Mouse (Mus musculus): ENCODE data around the gene Per2. TPM values are rescaled to one million over a fixed set of nuclear protein-coding genes. Genes with fewer than 3 reads are reported as not detected.

The Per2 gene
- polyA plus RNA-seq (2015; fragmentation: Nextera tagmentation; extraction: Ambion mirVana) = 2.7 and 3.1 TPM in 2 replicates

GRCm38 (mm10) chr1:91459059-91459809, at the start of gene Per2:
Per2 (minus strand) TSS chr1:91459324.
- Histone ChIP-seq H3K27ac (replicated peaks) (peak within 1 kb of the TSS; percentile 58), H3K27me3 (replicated peaks) (no peaks in the 10 kb centered on the region), H3K9ac (peak within 1 kb of the TSS; percentile 88), H3K9me3 (no peaks in the 10 kb centered on the region), H3K4me1 (peaks cover 59% of the 10 kb centered on the region), H3K4me3 (peak within 1 kb of the TSS; percentile 81), H3K36me3 (no peaks in the 10 kb centered on the region), H3K4me2 (peak within 1 kb of the TSS; percentile 92)
- peak; percentile 92 for ATAC-seq (ENCODE audit: extremely low read depth, insufficient number of reproducible peaks, low FRiP score, low TSS enrichment)
- under 1% methylated on average over 91 of the region's 91 CpGs for whole genome bisulfite sequencing

DNA sequence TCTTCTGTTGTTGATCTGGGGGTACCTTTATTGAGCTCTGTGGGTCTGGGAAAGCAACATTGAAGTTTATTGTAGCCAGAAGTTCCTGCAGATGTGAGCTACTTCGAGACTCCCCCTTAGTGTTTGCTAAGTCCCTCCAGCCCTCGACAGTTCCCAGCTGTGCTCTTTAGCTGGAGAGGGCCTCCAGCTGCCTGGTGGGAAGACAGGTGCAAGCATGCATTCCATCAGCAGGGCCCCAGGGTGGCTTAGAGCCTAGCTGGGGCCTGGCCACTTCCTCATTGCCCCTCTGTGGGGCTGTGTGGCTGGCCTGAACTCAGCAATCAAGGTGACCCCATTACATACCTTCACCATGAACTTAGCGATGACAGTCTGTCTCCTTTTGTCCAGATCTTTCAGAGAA, 45.5 kb upstream of the Per2 start:
- Histone ChIP-seq H3K4me3 (no peak overlapping the region), H3K9me3 (no peaks in the 10 kb centered on the region), H3K27me3 (replicated peaks) (no peaks in the 10 kb centered on the region), H3K4me2 (no peak overlapping the region), H3K36me3 (peaks cover 75% of the 10 kb centered on the region), H3K4me1 (0 out of 2 replicates have a peak, but pooled peaks cover 7% of the 10 kb centered on the region), H3K27ac (replicated peaks) (no peak overlapping the region), H3K9ac (0 out of 2 replicates have a peak overlapping the region, but pooled peaks have one; percentile 21)
- 54% methylated on average over 3 of the region's 3 CpGs for WGBS
- ATAC-seq (ENCODE audit: extremely low read depth, insufficient number of reproducible peaks, low FRiP score, low TSS enrichment) = no peak

DNA sequence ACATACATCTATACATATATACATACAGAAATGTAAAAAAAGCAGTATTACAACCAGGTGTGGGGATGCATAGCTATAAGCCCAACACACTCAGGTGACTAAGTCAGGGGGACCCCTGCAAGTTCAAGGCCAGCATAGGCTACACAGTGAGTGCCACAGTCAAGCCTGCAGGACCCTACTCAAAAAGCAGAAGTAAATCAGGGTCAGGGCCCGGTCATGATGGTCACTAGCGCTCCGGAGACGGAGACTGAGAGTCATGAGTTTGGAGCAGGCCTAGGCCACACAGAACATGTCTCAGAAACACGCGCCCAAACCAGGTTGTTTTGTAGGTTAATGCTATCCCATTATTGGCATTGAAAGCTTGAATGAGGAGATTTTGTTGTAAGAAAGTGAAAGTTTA, 39.5 kb upstream of the Per2 start:
- Histone ChIP-seq H3K4me1 (peaks cover 19% of the 10 kb centered on the region), H3K9me3 (no peaks in the 10 kb centered on the region), H3K27ac (replicated peaks) (no peak overlapping the region), H3K4me2 (no peak overlapping the region), H3K36me3 (peaks cover 36% of the 10 kb centered on the region), H3K27me3 (replicated peaks) (no peaks in the 10 kb centered on the region), H3K4me3 (no peak overlapping the region), H3K9ac (no peak overlapping the region)
- 92% methylated on average over 6 of the region's 6 CpGs for WGBS
- no peak for ATAC-seq (ENCODE audit: extremely low read depth, insufficient number of reproducible peaks, low FRiP score, low TSS enrichment)

- H3K9ac ChIP-seq = peak overlapping the region; percentile 88
- ATAC-seq (ENCODE audit: extremely low read depth, insufficient number of reproducible peaks, low FRiP score, low TSS enrichment) = no peak
- H3K27ac ChIP-seq (replicated peaks) = no peak overlapping the region
- WGBS = 34% methylated on average over 5 of the region's 5 CpGs
- no peaks in the 10 kb centered on the region for H3K9me3 ChIP-seq
- H3K27me3 ChIP-seq (replicated peaks) = peaks cover 7% of the 10 kb centered on the region; the same call in 1 of the 2 replicates
- peak overlapping the region; percentile 91 for H3K4me2 ChIP-seq
- H3K4me3 ChIP-seq = peak overlapping the region; percentile 78
- H3K4me1 ChIP-seq = peaks cover 19% of the 10 kb centered on the region
- peaks cover 9% of the 10 kb centered on the region; the same call in 1 of the 2 replicates for H3K36me3 ChIP-seq
Measured at GRCm38 (mm10) chr1:91495321-91495720, 36.2 kb upstream of the Per2 start.

DNA sequence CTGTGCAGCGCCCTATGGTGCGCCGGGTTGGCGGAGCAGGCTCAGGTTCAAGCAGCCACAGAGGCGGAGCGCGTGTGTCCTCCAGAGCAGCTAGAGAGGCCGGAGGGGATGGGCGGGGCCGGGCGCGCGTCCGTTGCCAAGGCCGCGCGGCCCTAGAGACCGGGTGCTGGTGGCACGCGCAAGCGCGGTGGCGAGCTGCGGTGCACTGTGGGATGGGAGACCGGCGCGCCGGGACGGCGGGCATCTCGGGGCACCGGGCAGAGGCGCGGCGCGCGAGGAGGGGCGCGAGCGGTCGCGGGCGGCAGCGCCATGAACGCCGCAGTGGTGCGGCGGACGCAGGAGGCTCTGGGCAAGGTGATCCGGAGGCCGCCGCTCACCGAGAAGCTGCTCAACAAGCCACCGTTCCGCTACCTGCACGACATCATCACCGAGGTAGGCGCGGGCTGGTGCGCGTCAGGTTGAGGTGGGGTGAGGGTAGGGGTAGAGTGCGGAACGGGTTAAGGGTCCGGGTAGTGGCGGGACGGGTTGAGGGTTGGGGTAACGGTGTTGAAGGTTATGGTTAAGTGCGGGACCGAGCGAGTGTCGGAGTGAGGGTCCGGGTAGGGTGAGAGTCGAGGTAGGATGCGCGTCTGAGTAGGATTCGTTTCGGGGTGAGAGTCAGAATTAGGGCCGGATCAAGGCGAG, 35.5 kb upstream of the Per2 start, which contains the start of gene Traf3ip1:
Gene Traf3ip1 (plus strand): TSS at position 191 of the 684 bp plus-strand sequence.
- peaks cover 1% of the 10 kb centered on the region; the same call in 1 of the 2 replicates for H3K36me3 ChIP-seq
- peak; percentile 94 for ATAC-seq (ENCODE audit: extremely low read depth, insufficient number of reproducible peaks, low FRiP score, low TSS enrichment)
- H3K9ac ChIP-seq = peak within 1 kb of the TSS; percentile 88
- peak within 1 kb of the TSS; percentile 91 for H3K4me2 ChIP-seq
- H3K4me1 ChIP-seq = peaks cover 19% of the 10 kb centered on the region
- peaks cover 7% of the 10 kb centered on the region; the same call in 1 of the 2 replicates for H3K27me3 ChIP-seq (replicated peaks)
- H3K9me3 ChIP-seq = no peaks in the 10 kb centered on the region
- no peak within 1 kb of the TSS for H3K27ac ChIP-seq (replicated peaks)
- under 1% methylated on average over 71 of the region's 79 CpGs for WGBS
- H3K4me3 ChIP-seq = peak within 1 kb of the TSS; percentile 78

GRCm38 (mm10) chr1:91493938-91494337, 34.8 kb upstream of the Per2 start:
- WGBS = 34% methylated on average over 3 of the region's 3 CpGs
- peak overlapping the region; percentile 88 for H3K9ac ChIP-seq
- peaks cover 7% of the 10 kb centered on the region; the same call in 1 of the 2 replicates for H3K27me3 ChIP-seq (replicated peaks)
- peak overlapping the region; percentile 78 for H3K4me3 ChIP-seq
- H3K9me3 ChIP-seq = no peaks in the 10 kb centered on the region
- no peaks in the 10 kb centered on the region for H3K36me3 ChIP-seq
- H3K27ac ChIP-seq (replicated peaks) = no peak overlapping the region
- peaks cover 19% of the 10 kb centered on the region for H3K4me1 ChIP-seq
- ATAC-seq (ENCODE audit: extremely low read depth, insufficient number of reproducible peaks, low FRiP score, low TSS enrichment) = no peak
- peak overlapping the region; percentile 91 for H3K4me2 ChIP-seq

DNA sequence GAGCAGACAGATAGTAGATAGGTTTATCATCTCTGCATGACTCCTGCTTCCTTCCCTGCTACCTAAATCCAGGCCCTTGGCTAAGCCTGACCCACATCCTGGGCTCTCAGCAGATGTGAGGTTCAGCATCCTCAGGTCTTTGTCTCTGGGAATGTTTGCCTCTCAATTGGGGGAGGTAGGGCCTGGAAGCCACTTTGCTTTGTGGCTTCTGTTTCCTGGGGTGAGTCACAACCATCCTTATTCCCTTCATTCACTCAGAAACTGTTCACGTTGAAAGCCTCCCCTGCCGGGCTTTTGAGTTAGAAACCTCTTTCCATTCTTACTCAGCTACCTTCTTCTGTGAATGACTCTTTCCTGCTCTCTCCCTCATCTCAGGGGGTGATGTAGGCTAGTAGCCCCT, 33.6 kb upstream of the Per2 start:
- ATAC-seq (ENCODE audit: extremely low read depth, insufficient number of reproducible peaks, low FRiP score, low TSS enrichment) = no peak
- Histone ChIP-seq H3K4me3 (no peak overlapping the region), H3K4me1 (peaks cover 19% of the 10 kb centered on the region), H3K4me2 (no peak overlapping the region), H3K36me3 (no peaks in the 10 kb centered on the region), H3K9ac (no peak overlapping the region), H3K27ac (replicated peaks) (no peak overlapping the region), H3K27me3 (replicated peaks) (peaks cover 7% of the 10 kb centered on the region; the same call in 1 of the 2 replicates), H3K9me3 (no peaks in the 10 kb centered on the region)
- 60% methylated on average over 2 of the region's 2 CpGs for WGBS

GRCm38 (mm10) chr1:91490322-91490721, 31.2 kb upstream of the Per2 start:
- Histone ChIP-seq H3K4me2 (no peak overlapping the region), H3K4me3 (no peak overlapping the region), H3K9ac (no peak overlapping the region), H3K4me1 (peaks cover 9% of the 10 kb centered on the region), H3K9me3 (no peaks in the 10 kb centered on the region), H3K27ac (replicated peaks) (no peak overlapping the region), H3K36me3 (no peaks in the 10 kb centered on the region), H3K27me3 (replicated peaks) (peaks cover 7% of the 10 kb centered on the region)
- ATAC-seq (ENCODE audit: extremely low read depth, insufficient number of reproducible peaks, low FRiP score, low TSS enrichment) = no peak
- WGBS = 69% methylated on average over 1 of the region's 1 CpGs

- Histone ChIP-seq H3K27ac (replicated peaks) (no peak overlapping the region), H3K4me1 (peaks cover 9% of the 10 kb centered on the region), H3K4me3 (no peak overlapping the region), H3K27me3 (replicated peaks) (no peaks in the 10 kb centered on the region; the same call in 1 of the 2 replicates), H3K9ac (no peak overlapping the region), H3K36me3 (no peaks in the 10 kb centered on the region), H3K4me2 (no peak overlapping the region), H3K9me3 (no peaks in the 10 kb centered on the region)
- ATAC-seq (ENCODE audit: extremely low read depth, insufficient number of reproducible peaks, low FRiP score, low TSS enrichment) = no peak
- 60% methylated on average over 3 of the region's 3 CpGs for WGBS
Measured at GRCm38 (mm10) chr1:91486165-91486564, 27.0 kb upstream of the Per2 start.

DNA sequence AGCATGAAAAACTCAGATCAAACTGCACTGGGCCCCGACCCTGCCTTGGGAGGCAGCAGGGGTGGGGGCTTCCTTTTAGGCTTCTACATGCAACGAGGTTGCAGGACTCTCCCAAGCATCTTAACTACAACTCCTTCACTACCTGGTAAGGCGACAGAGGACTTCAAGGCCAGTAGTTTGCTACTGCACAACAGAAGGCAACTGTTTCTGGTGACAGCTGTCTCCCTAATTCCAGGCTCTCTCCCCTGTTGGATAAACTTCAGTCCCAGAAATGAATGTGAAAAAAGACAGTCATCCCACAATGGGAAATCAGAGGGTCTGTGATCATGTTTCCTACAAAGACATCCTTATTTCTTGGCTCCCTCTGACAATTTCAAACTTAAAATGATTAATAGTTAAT, 26.3 kb upstream of the Per2 start:
- Histone ChIP-seq H3K27ac (replicated peaks) (no peak overlapping the region), H3K4me3 (no peak overlapping the region), H3K4me1 (peaks cover 9% of the 10 kb centered on the region), H3K9me3 (no peaks in the 10 kb centered on the region), H3K4me2 (no peak overlapping the region), H3K9ac (no peak overlapping the region), H3K36me3 (no peaks in the 10 kb centered on the region), H3K27me3 (replicated peaks) (no peaks in the 10 kb centered on the region; the same call in 1 of the 2 replicates)
- 63% methylated on average over 3 of the region's 3 CpGs for WGBS
- ATAC-seq (ENCODE audit: extremely low read depth, insufficient number of reproducible peaks, low FRiP score, low TSS enrichment) = no peak

- Histone ChIP-seq H3K9me3 (0 out of 2 replicates have a peak, but pooled peaks cover 2% of the 10 kb centered on the region), H3K27me3 (replicated peaks) (no peaks in the 10 kb centered on the region; the same call in 1 of the 2 replicates), H3K4me1 (peaks cover 9% of the 10 kb centered on the region), H3K4me2 (no peak overlapping the region), H3K9ac (no peak overlapping the region), H3K4me3 (no peak overlapping the region), H3K36me3 (no peaks in the 10 kb centered on the region), H3K27ac (replicated peaks) (no peak overlapping the region)
- ATAC-seq (ENCODE audit: extremely low read depth, insufficient number of reproducible peaks, low FRiP score, low TSS enrichment) = no peak
- 61% methylated on average over 5 of the region's 5 CpGs for WGBS
Measured at GRCm38 (mm10) chr1:91484011-91484346, 24.9 kb upstream of the Per2 start.
